Mouse (Mus musculus): ENCODE measurements at regions not wholly inside any gene's neighbourhood (a gene's known extent, or its start where the extent isn't known, plus 50 kb on each side); places are given as distances from the start of the nearest gene placed in this dataset.

- no peak for TF ChIP-seq CTCF (conservative IDR thresholded peaks at IDR 0.05)
- DNase-seq (ENCODE audit: low spot score in 2 of 2), result no peak
- Histone ChIP-seq H3K4me3 (no peak overlapping the region), H3K27ac (no peak overlapping the region)
Observed at GRCm38 (mm10) chr12:25544253-25544652, 447.3 kb upstream of the Id2 start.

GRCm38 (mm10) chr12:25534620-25534950, 437.6 kb upstream of the Id2 start:
- H3K4me3 ChIP-seq, result no peak overlapping the region
- no peak for DNase-seq (ENCODE audit: low spot score in 2 of 2)
- TF ChIP-seq CTCF (conservative IDR thresholded peaks at IDR 0.05), result no peak
- no peak overlapping the region for H3K27ac ChIP-seq

GRCm38 (mm10) chr12:25533709-25534619, 437.0 kb upstream of the Id2 start:
- TF ChIP-seq CTCF (conservative IDR thresholded peaks at IDR 0.05), result no peak
- no peak overlapping the region for H3K27ac ChIP-seq

GRCm38 (mm10) chr12:25530483-25530882, 433.5 kb upstream of the Id2 start:
- no peak for TF ChIP-seq CTCF (conservative IDR thresholded peaks at IDR 0.05)
- Histone ChIP-seq H3K27ac (no peak overlapping the region), H3K4me3 (no peak overlapping the region)
- DNase-seq (ENCODE audit: low spot score in 2 of 2), result no peak

More at GRCm38 (mm10) chr12:25533709-25534619, 437.0 kb upstream of the Id2 start:
- DNase-seq (ENCODE audit: low spot score in 2 of 2), result no peak
- H3K4me3 ChIP-seq, result no peak overlapping the region

GRCm38 (mm10) chr12:25529537-25529936, 432.6 kb upstream of the Id2 start:
- Histone ChIP-seq H3K27ac (no peak overlapping the region), H3K4me3 (no peak overlapping the region)
- DNase-seq (ENCODE audit: low spot score in 2 of 2), result no peak
- no peak for TF ChIP-seq CTCF (conservative IDR thresholded peaks at IDR 0.05)

- no peak for TF ChIP-seq CTCF (conservative IDR thresholded peaks at IDR 0.05)
- H3K4me3 ChIP-seq, result no peak overlapping the region
- DNase-seq (ENCODE audit: low spot score in 2 of 2), result peak; percentile 42 to 46
- peak overlapping the region; percentile 55; the same call in 1 of the 2 replicates for H3K27ac ChIP-seq
Observed at GRCm38 (mm10) chr12:25526639-25527038, 429.7 kb upstream of the Id2 start.

GRCm38 (mm10) chr12:25516738-25517137, 419.8 kb upstream of the Id2 start:
- Histone ChIP-seq H3K27ac (no peak overlapping the region), H3K4me3 (no peak overlapping the region)
- no peak for TF ChIP-seq CTCF (conservative IDR thresholded peaks at IDR 0.05)
- DNase-seq (ENCODE audit: low spot score in 2 of 2), result no peak

- no peak for TF ChIP-seq CTCF (conservative IDR thresholded peaks at IDR 0.05)
- H3K4me3 ChIP-seq, result no peak overlapping the region
- no peak for DNase-seq (ENCODE audit: low spot score in 2 of 2)
- no peak overlapping the region for H3K27ac ChIP-seq
Observed at GRCm38 (mm10) chr12:25513679-25514078, 416.7 kb upstream of the Id2 start.

- H3K4me3 ChIP-seq, result no peak overlapping the region
- no peak for DNase-seq (ENCODE audit: low spot score in 2 of 2)
- no peak overlapping the region for H3K27ac ChIP-seq
- no peak for TF ChIP-seq CTCF (conservative IDR thresholded peaks at IDR 0.05)
Observed at GRCm38 (mm10) chr12:25509666-25510065, 412.7 kb upstream of the Id2 start.

- no peak for DNase-seq (ENCODE audit: low spot score in 2 of 2)
- no peak overlapping the region for H3K27ac ChIP-seq
- H3K4me3 ChIP-seq, result no peak overlapping the region
- TF ChIP-seq CTCF (conservative IDR thresholded peaks at IDR 0.05), result no peak
Observed at GRCm38 (mm10) chr12:25493233-25493632, 396.3 kb upstream of the Id2 start.

- DNase-seq (ENCODE audit: low spot score in 2 of 2), result no peak
- TF ChIP-seq CTCF (conservative IDR thresholded peaks at IDR 0.05), result no peak
- no peak overlapping the region for H3K27ac ChIP-seq
- no peak overlapping the region for H3K4me3 ChIP-seq
Observed at GRCm38 (mm10) chr12:25492483-25493190, 395.7 kb upstream of the Id2 start.

GRCm38 (mm10) chr12:25475180-25475758, 378.3 kb upstream of the Id2 start:
- Histone ChIP-seq H3K4me3 (no peak overlapping the region), H3K27ac (no peak overlapping the region)
- no peak for TF ChIP-seq CTCF (conservative IDR thresholded peaks at IDR 0.05)
- DNase-seq (ENCODE audit: low spot score in 2 of 2), result no peak

- DNase-seq (ENCODE audit: low spot score in 2 of 2), result no peak
- Histone ChIP-seq H3K27ac (no peak overlapping the region), H3K4me3 (no peak overlapping the region)
- TF ChIP-seq CTCF (conservative IDR thresholded peaks at IDR 0.05), result no peak
Observed at GRCm38 (mm10) chr12:25469181-25469580, 372.2 kb upstream of the Id2 start.
